Mouse (Mus musculus) limb, embryonic 14.5 days (tissue): Measurements from ENCODE around the gene Sncg. TPM values are rescaled to one million over a fixed set of nuclear protein-coding genes. Genes with fewer than 3 reads are reported as not detected.
A peak's percentile ranks its signal among the peaks of the same experiment; 100 is the strongest.
"Not testable (repeated sequence)": the region's sequence is repeated elsewhere in the genome, so short reads cannot be mapped to it uniquely, and the experiment has no call there.

ENCODE experiments used
- ATAC-seq: fragments of 200-750 bp; cut with Nextera tagmentation; 2 replicates; pipeline ENCODE4 v1.8.0; 2017; ENCODE audit warnings: low read depth, moderate number of reproducible peaks, moderate TSS enrichment; ENCODE audit not compliant: low FRiP score
- DNase-seq: peaks from one replicate; pipeline ENCODE4 v3.0.0-alpha.2; 2015; ENCODE audit warnings: low spot score
- H3K27ac ChIP-seq: fragments of 300-500 bp; sonication (generic); replicated peaks from 2 replicates; pipeline ENCODE4 v1.5.1; 2014; ENCODE audit warnings: low read depth, mild to moderate bottlenecking, low read length, moderate library complexity, mixed read lengths
- H3K27me3 ChIP-seq: fragments of 300-500 bp; sonication (generic); 2 replicates; pipeline ENCODE4 v1.6.1; 2014; ENCODE audit warnings: low read length, mixed read lengths; ENCODE audit not compliant: control insufficient read depth, insufficient read depth
- H3K36me3 ChIP-seq: fragments of 300-500 bp; sonication (generic); 2 replicates; pipeline ENCODE4 v1.6.1; 2014; ENCODE audit warnings: mild to moderate bottlenecking, low read length, moderate library complexity, mixed read lengths; ENCODE audit not compliant: control insufficient read depth, insufficient read depth
- H3K4me1 ChIP-seq: fragments of 300-500 bp; sonication (generic); 2 replicates; pipeline ENCODE4 v1.6.1; 2014; ENCODE audit warnings: antibody characterized with exemption, low read length, mixed read lengths; ENCODE audit not compliant: control insufficient read depth, insufficient read depth
- H3K4me2 ChIP-seq: fragments of 300-500 bp; sonication (generic); replicated peaks from 2 replicates; pipeline ENCODE4 v1.6.1; 2014; ENCODE audit warnings: low read depth, mild to moderate bottlenecking, low read length, moderate library complexity; ENCODE audit not compliant: severe bottlenecking
- H3K4me3 ChIP-seq: fragments of 300-500 bp; sonication (generic); replicated peaks from 2 replicates; pipeline ENCODE4 v1.5.1; 2014; ENCODE audit warnings: low read length
- H3K9ac ChIP-seq: fragments of 300-500 bp; sonication (generic); 2 replicates; pipeline ENCODE4 v1.6.1; 2014; ENCODE audit warnings: mild to moderate bottlenecking, low read depth, low read length, moderate library complexity; ENCODE audit not compliant: severe bottlenecking
- H3K9me3 ChIP-seq: fragments of 300-500 bp; sonication (generic); 2 replicates; pipeline ENCODE4 v1.6.1; 2016; ENCODE audit warnings: low read length; ENCODE audit not compliant: control insufficient read depth
- POLR2A ChIP-seq: fragments of 200-500 bp; IDR thresholded peaks from 2 replicates; pipeline ENCODE4 v1.8.0; 2012; ENCODE audit warnings: inconsistent platforms, mild to moderate bottlenecking, moderate library complexity, borderline replicate concordance; ENCODE audit not compliant: insufficient read depth, insufficient read length; ENCODE audit errors: extremely low read depth
- WGBS: fragments of 180-500 bp; shearing (Covaris S2); extraction: QIAGEN DNeasy Blood & Tissue Kit; methylation state at CpG from one replicate; pipeline ENCODE4 v1.1.7; 2014; 5-methylcytosine and 5-hydroxymethylcytosine counted together
- polyA plus RNA-seq, 2 experiments: library from polyadenylated mRNA; depleted of rRNA in 1 of 2; stranded (reverse) in 1 of 2; unstranded in 1 of 2; fragments of >200 nt; fragmentation: Nextera tagmentation in 1 of 2; extraction: Ambion mirVana in 1 of 2; gene quantifications; 2 replicates each; pipeline versions ENCODE4 v1.2.1 to v1.2.3; 2012 to 2014

Gene Sncg
- polyA plus RNA-seq (2012; rRNA removed) = 2.1 and 3.8 TPM in 2 replicates
- 3.0 and 3.6 TPM in 2 replicates for polyA plus RNA-seq (2014; fragmentation: Nextera tagmentation; extraction: Ambion mirVana)

GRCm38 (mm10) chr14:34374577-34374976 is at the start of gene Sncg:
Gene Sncg, minus strand, starts transcription at chr14:34374789.
- TF ChIP-seq POLR2A = no peak
- H3K4me3 ChIP-seq = no peak within 1 kb of the TSS
- H3K36me3 ChIP-seq = no peaks in the 10 kb centered on the region
- peaks cover 17% of the 10 kb centered on the region for H3K4me1 ChIP-seq
- no peaks in the 10 kb centered on the region for H3K9me3 ChIP-seq
- H3K4me2 ChIP-seq = no peak within 1 kb of the TSS
- ATAC-seq = no peak
- H3K27me3 ChIP-seq = no peaks in the 10 kb centered on the region
- DNase-seq = no peak
- no peak within 1 kb of the TSS for H3K27ac ChIP-seq
- H3K9ac ChIP-seq = no peak within 1 kb of the TSS
- 41% methylated on average over 10 of the region's 10 CpGs for WGBS

GRCm38 (mm10) chr14:34421078-34421477 is 46.5 kb upstream of the Sncg start:
- peaks cover 83% of the 10 kb centered on the region for H3K36me3 ChIP-seq

GRCm38 (mm10) chr14:34417501-34417900 is 42.9 kb upstream of the Sncg start:
- H3K4me2 ChIP-seq = no peak overlapping the region
- H3K27ac ChIP-seq = no peak overlapping the region
- H3K27me3 ChIP-seq = no peaks in the 10 kb centered on the region
- peaks cover 78% of the 10 kb centered on the region for H3K36me3 ChIP-seq
- ATAC-seq = peak; percentile 72; the same call in 1 of the 2 replicates
- H3K4me3 ChIP-seq = no peak overlapping the region
- H3K9me3 ChIP-seq = no peaks in the 10 kb centered on the region
- H3K9ac ChIP-seq = no peak overlapping the region
- TF ChIP-seq POLR2A = no peak
- no peak for DNase-seq
- 84% methylated on average over 5 of the region's 5 CpGs for WGBS
- H3K4me1 ChIP-seq = no peaks in the 10 kb centered on the region

More at GRCm38 (mm10) chr14:34421078-34421477, 46.5 kb upstream of the Sncg start:
- H3K4me1 ChIP-seq = no peaks in the 10 kb centered on the region
- DNase-seq (no peak), ATAC-seq (no peak)
- 91% methylated on average over 1 of the region's 1 CpGs for WGBS
- no peak overlapping the region for H3K9ac ChIP-seq
- no peak overlapping the region for H3K27ac ChIP-seq
- no peak overlapping the region for H3K4me2 ChIP-seq
- no peak for TF ChIP-seq POLR2A
- H3K27me3 ChIP-seq = no peaks in the 10 kb centered on the region
- no peak overlapping the region for H3K4me3 ChIP-seq
- H3K9me3 ChIP-seq = no peaks in the 10 kb centered on the region

- H3K9ac ChIP-seq, H3K9me3 ChIP-seq, H3K4me2 ChIP-seq, ATAC-seq, H3K4me1 ChIP-seq, H3K27me3 ChIP-seq, H3K4me3 ChIP-seq, DNase-seq, H3K27ac ChIP-seq: not testable (repeated sequence)
- H3K36me3 ChIP-seq = peaks cover 77% of the 10 kb centered on the region
- WGBS = 92% methylated on average over 4 of the region's 4 CpGs
Measured at GRCm38 (mm10) chr14:34416946-34417345, 42.4 kb upstream of the Sncg start.

- H3K4me1 ChIP-seq = no peaks in the 10 kb centered on the region
- 87% methylated on average over 7 of the region's 7 CpGs for WGBS
- ATAC-seq (no peak), DNase-seq (no peak)
- no peak overlapping the region for H3K9ac ChIP-seq
- H3K4me3 ChIP-seq = no peak overlapping the region
- no peaks in the 10 kb centered on the region for H3K27me3 ChIP-seq
- TF ChIP-seq POLR2A = no peak
- peaks cover 73% of the 10 kb centered on the region for H3K36me3 ChIP-seq
- H3K9me3 ChIP-seq = no peaks in the 10 kb centered on the region
- no peak overlapping the region for H3K27ac ChIP-seq
- H3K4me2 ChIP-seq = no peak overlapping the region
Measured at GRCm38 (mm10) chr14:34412164-34412896, 37.7 kb upstream of the Sncg start.
